Mouse (Mus musculus) MEL (cell line): ENCODE results near the gene Dis3l. TPM values are rescaled to one million over a fixed set of nuclear protein-coding genes. Genes with fewer than 3 reads are reported as not detected.

Experiments
- DNase-seq: peaks from one replicate; pipeline ENCODE4 v3.0.0; 2011; ENCODE audit warnings: low read depth, low spot score
- H3K27ac ChIP-seq: 2 replicates; pipeline ENCODE4 v1.5.1; 2012; ENCODE audit warnings: low read depth, mild to moderate bottlenecking, control low read depth, low read length, moderate library complexity; ENCODE audit not compliant: control insufficient read depth
- H3K27me3 ChIP-seq, 2 experiments: fragments of 150-350 bp in 1 of 2; sonication (generic) in 1 of 2; 2 replicates each; pipeline ENCODE4 v1.6.1; 2012; ENCODE audit warnings: low read length in 2 of 2, mild to moderate bottlenecking in 2 of 2, improper control_type of control experiment in 1 of 2, moderate library complexity in 1 of 2; ENCODE audit not compliant: insufficient read depth in 2 of 2, control insufficient read depth in 1 of 2
- H3K36me3 ChIP-seq, 2 experiments: 2 replicates each; pipeline ENCODE4 v1.6.1; 2012 to 2014; ENCODE audit warnings: low read length in 2 of 2, improper control_type of control experiment in 1 of 2, inconsistent platforms in 1 of 2, mild to moderate bottlenecking in 1 of 2; ENCODE audit not compliant: insufficient read depth in 2 of 2, control insufficient read depth in 1 of 2
- H3K4me1 ChIP-seq, 2 experiments: fragments of 150-350 bp in 1 of 2; sonication (generic) in 1 of 2; 2 replicates each; pipeline ENCODE4 v1.6.1; 2012; ENCODE audit warnings: low read length in 2 of 2, improper control_type of control experiment in 1 of 2, mild to moderate bottlenecking in 1 of 2; ENCODE audit not compliant: insufficient read depth in 2 of 2, control insufficient read depth in 1 of 2
- H3K4me3 ChIP-seq, 2 experiments: fragments of 150-350 bp in 1 of 2; sonication (generic) in 1 of 2; 2 replicates each; pipeline ENCODE4 v1.5.1; 2012; ENCODE audit warnings: low read depth in 2 of 2, low read length in 2 of 2, mild to moderate bottlenecking in 2 of 2, moderate library complexity in 2 of 2, control low read depth in 1 of 2, improper control_type of control experiment in 1 of 2; ENCODE audit not compliant: control insufficient read depth in 1 of 2, insufficient read depth in 1 of 2
- H3K79me2 ChIP-seq: 2 replicates; pipeline ENCODE4 v1.6.1; 2012; ENCODE audit warnings: mild to moderate bottlenecking, low read length, moderate library complexity; ENCODE audit not compliant: control insufficient read depth, poor library complexity, insufficient read depth
- H3K9ac ChIP-seq: 2 replicates; pipeline ENCODE4 v1.6.1; 2012; ENCODE audit warnings: low read depth, mild to moderate bottlenecking, control low read depth, low read length, moderate library complexity; ENCODE audit not compliant: control insufficient read depth, poor library complexity, severe bottlenecking
- H3K9me3 ChIP-seq: fragments of 150-350 bp; sonication (generic); replicated peaks from 2 replicates; pipeline ENCODE4 v1.6.1; 2012; ENCODE audit warnings: mild to moderate bottlenecking, low read length, improper control_type of control experiment, moderate library complexity; ENCODE audit not compliant: insufficient read depth
- CHD1 ChIP-seq: IDR thresholded peaks from 2 replicates; pipeline ENCODE4 v1.6.1; 2012; ENCODE audit warnings: low read depth, mild to moderate bottlenecking, inconsistent platforms, low read length, improper control_type of control experiment
- CTCF ChIP-seq, 3 experiments: IDR thresholded peaks in 2 of 3; conservative IDR thresholded peaks in 1 of 3; 2 replicates each; pipeline ENCODE4 v1.5.1; 2011 to 2012; ENCODE audit warnings: low read length in 3 of 3, low read depth in 2 of 3, mild to moderate bottlenecking in 2 of 3, improper control_type of control experiment in 1 of 3, inconsistent platforms in 1 of 3, mixed read lengths in 1 of 3, moderate library complexity in 1 of 3; ENCODE audit not compliant: control insufficient read depth in 1 of 3, insufficient read depth in 1 of 3, poor library complexity in 1 of 3, severe bottlenecking in 1 of 3
- EP300 ChIP-seq, 2 experiments: IDR thresholded peaks; 2 replicates each; pipeline ENCODE4 v1.6.1; 2011; ENCODE audit warnings: improper control_type of control experiment in 2 of 2, low read length in 2 of 2, low read depth in 1 of 2, mild to moderate bottlenecking in 1 of 2
- GATA1 ChIP-seq: IDR thresholded peaks from 2 replicates; pipeline ENCODE4 v1.6.1; 2011; ENCODE audit warnings: low read depth, low read length, improper control_type of control experiment
- MAFK ChIP-seq: IDR thresholded peaks from 2 replicates; pipeline ENCODE4 v1.6.1; 2011; ENCODE audit warnings: low read depth, mild to moderate bottlenecking, low read length, improper control_type of control experiment, borderline replicate concordance
- MAX ChIP-seq: IDR thresholded peaks from 2 replicates; pipeline ENCODE4 v1.6.1; 2011; ENCODE audit warnings: low read length, improper control_type of control experiment
- MYB ChIP-seq: IDR thresholded peaks from 2 replicates; pipeline ENCODE4 v1.6.1; 2011; ENCODE audit warnings: mild to moderate bottlenecking, low read depth, low read length, improper control_type of control experiment
- MYC ChIP-seq: IDR thresholded peaks from 2 replicates; pipeline ENCODE4 v1.6.1; 2011; ENCODE audit warnings: low read depth, mild to moderate bottlenecking, low read length, improper control_type of control experiment, moderate library complexity
- NELFE ChIP-seq: IDR thresholded peaks from 2 replicates; pipeline ENCODE4 v1.6.1; 2011; ENCODE audit warnings: low read depth, low read length, improper control_type of control experiment
- NRF1 ChIP-seq: IDR thresholded peaks from 2 replicates; pipeline ENCODE4 v1.6.1; 2014; ENCODE audit warnings: low read depth, mild to moderate bottlenecking, inconsistent platforms, low read length, improper control_type of control experiment, moderate library complexity; ENCODE audit not compliant: poor library complexity, insufficient read depth, severe bottlenecking
- POLR2A ChIP-seq, 2 experiments: IDR thresholded peaks; 2 replicates each; pipeline ENCODE4 v1.6.1; 2011 to 2012; ENCODE audit warnings: low read length in 2 of 2, mild to moderate bottlenecking in 2 of 2, control low read depth in 1 of 2, improper control_type of control experiment in 1 of 2, low read depth in 1 of 2, moderate library complexity in 1 of 2; ENCODE audit not compliant: control insufficient read depth in 1 of 2, insufficient read depth in 1 of 2, poor library complexity in 1 of 2
- POLR2AphosphoS5 ChIP-seq: IDR thresholded peaks from 2 replicates; pipeline ENCODE4 v1.6.1; 2012; ENCODE audit warnings: low read depth, borderline replicate concordance, mild to moderate bottlenecking, inconsistent platforms, low read length, moderate library complexity, mixed read lengths
- RAD21 ChIP-seq: IDR thresholded peaks from 2 replicates; pipeline ENCODE4 v1.6.1; 2011; ENCODE audit warnings: mild to moderate bottlenecking, low read depth, low read length, improper control_type of control experiment
- RCOR1 ChIP-seq: IDR thresholded peaks from 2 replicates; pipeline ENCODE4 v1.6.1; 2012; ENCODE audit warnings: low read depth, mild to moderate bottlenecking, inconsistent platforms, low read length, improper control_type of control experiment
- SMC3 ChIP-seq: IDR thresholded peaks from 2 replicates; pipeline ENCODE4 v1.6.1; 2011; ENCODE audit warnings: low read depth, low read length, improper control_type of control experiment
- TAL1 ChIP-seq: IDR thresholded peaks from 2 replicates; pipeline ENCODE4 v1.6.1; 2012; ENCODE audit warnings: mild to moderate bottlenecking, inconsistent platforms, low read length, moderate library complexity, mixed read lengths
- TCF12 ChIP-seq: IDR thresholded peaks from 2 replicates; pipeline ENCODE4 v1.6.1; 2014; ENCODE audit warnings: low read depth, mild to moderate bottlenecking, inconsistent platforms, low read length, improper control_type of control experiment, moderate library complexity
- UBTF ChIP-seq: IDR thresholded peaks from 2 replicates; pipeline ENCODE4 v1.6.1; 2012; ENCODE audit warnings: low read depth, mild to moderate bottlenecking, inconsistent platforms, low read length, improper control_type of control experiment, moderate library complexity, borderline replicate concordance; ENCODE audit not compliant: insufficient read depth
- ZC3H11A ChIP-seq: IDR thresholded peaks from 2 replicates; pipeline ENCODE4 v1.6.1; 2012; ENCODE audit warnings: low read depth, mild to moderate bottlenecking, inconsistent platforms, low read length, improper control_type of control experiment
- ZNF384 ChIP-seq: IDR thresholded peaks from 2 replicates; pipeline ENCODE4 v1.6.1; 2012; ENCODE audit warnings: low read depth, mild to moderate bottlenecking, inconsistent platforms, low read length, improper control_type of control experiment
- polyA plus RNA-seq, 2 experiments: library from polyadenylated mRNA; stranded (reverse) in 1 of 2; unstranded in 1 of 2; fragments of >175 nt in 1 of 2; fragments of >200 nt in 1 of 2; gene quantifications; 2 replicates each; pipeline versions ENCODE4 v1.2.1 to v1.2.4; 2012; ENCODE audit warnings: low replicate concordance in 2 of 2, low read depth in 1 of 2; ENCODE audit not compliant: insufficient read length in 2 of 2, insufficient read depth in 1 of 2, missing spikeins in 1 of 2
- total RNA-seq: library from RNA; depleted of rRNA; stranded (reverse); fragments of 300-350 nt; gene quantifications from 2 replicates; pipeline ENCODE4 v1.2.3, GENCODE M21; 2012

Dis3l gene
- total and polyA plus RNA-seq, 3 experiments = 13.1 to 14.0 TPM; not detected in 1

- TF ChIP-seq UBTF = no peak
- TF ChIP-seq RAD21 = peak; percentile 41
- no peak for TF ChIP-seq CHD1
- peak; percentile 57 to 73 (median 57) for TF ChIP-seq CTCF (IDR thresholded peaks at IDR 0.05 in 2 of 3, conservative IDR thresholded peaks at IDR 0.05 in 1 of 3; ENCODE audit: control insufficient read depth in 1 of 3, insufficient read depth in 1 of 3, low read depth in 2 of 3, low read length in 3 of 3, poor library complexity in 1 of 3, severe bottlenecking in 1 of 3)
- no peak for TF ChIP-seq NELFE
- no peak for TF ChIP-seq POLR2A (IDR thresholded peaks at IDR 0.05; ENCODE audit: control insufficient read depth in 1 of 2, insufficient read depth in 1 of 2, low read depth in 1 of 2, low read length in 2 of 2, poor library complexity in 1 of 2)
- peak; percentile 69 for TF ChIP-seq SMC3
- no peak for TF ChIP-seq NRF1
- no peak for TF ChIP-seq EP300 (IDR thresholded peaks at IDR 0.05; ENCODE audit: low read depth in 1 of 2, low read length in 2 of 2)
- TF ChIP-seq ZC3H11A = no peak
- Histone ChIP-seq H3K79me2 (no peaks in the 10 kb centered on the region), H3K4me3 (no peak overlapping the region), H3K9me3 (no peaks in the 10 kb centered on the region), H3K9ac (no peak overlapping the region), H3K27ac (no peak overlapping the region), H3K27me3 (no peaks in the 10 kb centered on the region), H3K36me3 (no peaks in the 10 kb centered on the region), H3K4me1 (no peaks in the 10 kb centered on the region)
- DNase-seq = peak; percentile 73
These were observed 66.2 kb downstream of the Dis3l start for GRCm38 (mm10) chr9:64274919-64275318.

GRCm38 (mm10) chr9:64274291-64274690 is 66.8 kb downstream of the Dis3l start:
- no peak for TF ChIP-seq TAL1
- TF ChIP-seq POLR2AphosphoS5 = no peak
- TF ChIP-seq NRF1 = no peak
- no peak for TF ChIP-seq RCOR1
- TF ChIP-seq UBTF = no peak
- TF ChIP-seq MYB = no peak
- no peak for TF ChIP-seq MAX
- TF ChIP-seq RAD21 = no peak
- no peak for TF ChIP-seq ZNF384
- TF ChIP-seq MYC = no peak
- no peak for TF ChIP-seq GATA1
- no peak for TF ChIP-seq MAFK
- no peak for TF ChIP-seq TCF12
- Histone ChIP-seq H3K36me3 (no peaks in the 10 kb centered on the region), H3K79me2 (no peaks in the 10 kb centered on the region), H3K27me3 (no peaks in the 10 kb centered on the region), H3K9me3 (no peaks in the 10 kb centered on the region), H3K4me1 (no peaks in the 10 kb centered on the region), H3K27ac (no peak overlapping the region), H3K9ac (no peak overlapping the region), H3K4me3 (no peak overlapping the region)
- DNase-seq = no peak
